Comparison of ENCODE assay signal across 8 mouse cellular contexts in the genomic region with DNA sequence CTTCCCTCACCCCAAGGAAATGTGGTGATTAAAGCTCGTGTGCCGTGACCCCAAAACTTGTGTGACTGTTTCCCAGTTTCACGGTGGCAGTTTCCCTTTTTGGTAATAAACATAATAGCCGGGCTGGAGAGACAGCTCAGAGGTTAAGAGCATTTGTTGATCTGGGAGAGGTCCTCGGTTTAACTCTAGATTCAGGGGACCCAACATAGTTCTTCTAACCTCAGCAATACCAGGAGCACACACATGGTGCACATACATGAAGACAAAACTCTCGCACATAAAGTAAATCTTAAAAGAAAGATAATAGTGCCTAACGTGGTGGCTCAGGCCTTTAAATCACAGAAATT. TPM values are rescaled to one million over a fixed set of nuclear protein-coding genes. Genes with fewer than 3 reads are reported as not detected.
DNase-seq lines count a peak whose midpoint lies in the region; ATAC-seq lines count a peak whose summit lies in the region.

No protein-coding gene starts in this region.

- H3K4me2 ChIP-seq in limb, embryonic 13.5 days (replicated peaks) = peak overlapping the region; percentile 80
- peak overlapping the region; percentile 64 for H3K4me2 ChIP-seq in stomach, embryonic 15.5 days

- peak; percentile 4 for DNase-seq in retina, adult 2 months (ENCODE audit: low read depth, low spot score)
- DNase-seq in retina, embryonic 14.5 days (ENCODE audit: low spot score) = no peak
- DNase-seq in adrenal gland, adult (ENCODE audit: inconsistent age in 2 of 2, low spot score in 1 of 2) = no peak
- no peak for DNase-seq in frontal cortex, postnatal 36 days (ENCODE audit: low spot score in 2 of 2)

- H3K27ac ChIP-seq in limb, embryonic 13.5 days = 0 out of 2 replicates have a peak overlapping the region, but pooled peaks have one; percentile 39
- no peak overlapping the region for H3K27ac ChIP-seq in stomach, embryonic 15.5 days

- no peak for ATAC-seq in erythroblast, adult 5-6 weeks (replicated peaks; ENCODE audit: low FRiP score, poor library complexity, severe bottlenecking)
- peak; percentile 26; the same call in 1 of the 2 replicates for ATAC-seq in limb, embryonic 13.5 days (ENCODE audit: low FRiP score, low read depth)
- ATAC-seq in stomach, embryonic 15.5 days (ENCODE audit: insufficient read depth, low FRiP score, low read depth) = no peak

- no peaks in the 10 kb centered on the region for H3K9me3 ChIP-seq in erythroblast, embryonic 14.5 days (ENCODE audit: control insufficient read depth, low read length)
- H3K9me3 ChIP-seq in limb, embryonic 13.5 days = no peaks in the 10 kb centered on the region
- no peaks in the 10 kb centered on the region for H3K9me3 ChIP-seq in stomach, embryonic 15.5 days

- H3K4me1 ChIP-seq in erythroblast, embryonic 14.5 days (ENCODE audit: control insufficient read depth) = peaks cover 22% of the 10 kb centered on the region
- H3K4me1 ChIP-seq in limb, embryonic 13.5 days = peaks cover 12% of the 10 kb centered on the region
- H3K4me1 ChIP-seq in stomach, embryonic 15.5 days = no peaks in the 10 kb centered on the region; the same call in 1 of the 2 replicates

- H3K36me3 ChIP-seq in erythroblast, embryonic 14.5 days (ENCODE audit: control insufficient read depth) = peaks cover 21% of the 10 kb centered on the region
- H3K36me3 ChIP-seq in limb, embryonic 13.5 days = peaks cover 20% of the 10 kb centered on the region
- peaks cover 13% of the 10 kb centered on the region; the same call in 1 of the 2 replicates for H3K36me3 ChIP-seq in stomach, embryonic 15.5 days

- H3K27me3 ChIP-seq in erythroblast, embryonic 14.5 days (ENCODE audit: control insufficient read depth) = no peaks in the 10 kb centered on the region
- no peaks in the 10 kb centered on the region for H3K27me3 ChIP-seq in limb, embryonic 13.5 days
- H3K27me3 ChIP-seq in stomach, embryonic 15.5 days (replicated peaks) = no peaks in the 10 kb centered on the region

- peak overlapping the region; percentile 99 for H3K4me3 ChIP-seq in erythroblast, embryonic 14.5 days (replicated peaks)
- H3K4me3 ChIP-seq in limb, embryonic 13.5 days = peak overlapping the region; percentile 82
- peak overlapping the region; percentile 60 for H3K4me3 ChIP-seq in stomach, embryonic 15.5 days (replicated peaks)

- 25% methylated on average over 7 of the region's 7 CpGs for WGBS in limb, embryonic 13.5 days
- 24% methylated on average over 7 of the region's 7 CpGs for WGBS in stomach, embryonic 15.5 days

- peak overlapping the region; percentile 63 for H3K9ac ChIP-seq in limb, embryonic 13.5 days
- H3K9ac ChIP-seq in stomach, embryonic 15.5 days = peak overlapping the region; percentile 24; the same call in 1 of the 2 replicates

RNA-seq across cellular contexts. Expression of gene Ndufs5, which starts 0.4 kb away (rescaled TPM):
- 8.9 and 13.5 TPM in 2 replicates for polyA plus RNA-seq in erythroblast, embryonic 14.5 days (2012)
- 25.3 and 32.9 TPM in 2 replicates for total RNA-seq in erythroblast, adult 5-6 weeks (2015; ENCODE audit: low replicate concordance)
- total RNA-seq in erythroblast, adult 5-6 weeks (2017; ENCODE audit: low replicate concordance) = 27.9 and 29.0 TPM in 2 replicates
- 321 TPM in 2 replicates for polyA plus RNA-seq in limb, embryonic 13.5 days (2015; fragmentation: Nextera tagmentation; extraction: Ambion mirVana)
- 287 and 321 TPM in 2 replicates for polyA plus RNA-seq in stomach, embryonic 15.5 days (2015; fragmentation: Nextera tagmentation; extraction: Ambion mirVana)

RNA-seq across cellular contexts. Expression of gene Akirin1, which starts 31.7 kb away (rescaled TPM):
- 13.8 and 16.4 TPM in 2 replicates for polyA plus RNA-seq in erythroblast, embryonic 14.5 days (2012)
- total RNA-seq in erythroblast, adult 5-6 weeks (2015; ENCODE audit: low replicate concordance) = 17.5 and 27.4 TPM in 2 replicates
- 9.3 and 34.0 TPM in 2 replicates for total RNA-seq in erythroblast, adult 5-6 weeks (2017; ENCODE audit: low replicate concordance)
- polyA plus RNA-seq in limb, embryonic 13.5 days (2015; fragmentation: Nextera tagmentation; extraction: Ambion mirVana) = 51.8 and 53.7 TPM in 2 replicates
- polyA plus RNA-seq in stomach, embryonic 15.5 days (2015; fragmentation: Nextera tagmentation; extraction: Ambion mirVana) = 47.1 and 48.2 TPM in 2 replicates

RNA-seq across cellular contexts. Expression of gene Macf1, which starts 34.2 kb away (rescaled TPM):
- 4.9 and 5.5 TPM in 2 replicates for polyA plus RNA-seq in erythroblast, embryonic 14.5 days (2012)
- 48.5 and 52.5 TPM in 2 replicates for total RNA-seq in erythroblast, adult 5-6 weeks (2015; ENCODE audit: low replicate concordance)
- total RNA-seq in erythroblast, adult 5-6 weeks (2017; ENCODE audit: low replicate concordance) = 65.5 and 81.0 TPM in 2 replicates
- 47.5 and 48.0 TPM in 2 replicates for polyA plus RNA-seq in limb, embryonic 13.5 days (2015; fragmentation: Nextera tagmentation; extraction: Ambion mirVana)
- 34.6 and 36.1 TPM in 2 replicates for polyA plus RNA-seq in stomach, embryonic 15.5 days (2015; fragmentation: Nextera tagmentation; extraction: Ambion mirVana)

Comparison
In these comparisons a context has a peak if more than half of its experiments do, and no peak if none do; other contexts are left out.
1. RNA of gene Ndufs5, which starts 0.4 kb away (polyA plus RNA-seq): 287 to 321 TPM in stomach, embryonic 15.5 days and 321 TPM in limb, embryonic 13.5 days; 8.9 to 13.5 TPM in erythroblast, embryonic 14.5 days; every median in the first group is over 10 times any median in the second.
2. Peak in every context shown above with its lines, with median percentiles within 50 percentile points of each other: H3K4me3 ChIP-seq.